Mouse (Mus musculus) hindbrain, embryonic 12.5 days (tissue): ENCODE data around the gene Wdr66. TPM values are rescaled to one million over a fixed set of nuclear protein-coding genes. Genes with fewer than 3 reads are reported as not detected.
A peak's percentile ranks its signal among the peaks of the same experiment; 100 is the strongest.

Experiments used
- ATAC-seq: fragments of 200-750 bp; cut with Nextera tagmentation; 2 replicates; pipeline ENCODE4 v1.8.0; 2017; ENCODE audit warnings: moderate TSS enrichment; ENCODE audit not compliant: low FRiP score
- H3K27ac ChIP-seq: fragments of 300-500 bp; sonication (generic); 2 replicates; pipeline ENCODE4 v1.5.1; 2016; ENCODE audit warnings: mild to moderate bottlenecking
- H3K27me3 ChIP-seq: fragments of 300-500 bp; sonication (generic); 2 replicates; pipeline ENCODE4 v1.6.1; 2016; ENCODE audit warnings: mild to moderate bottlenecking
- H3K36me3 ChIP-seq: fragments of 300-500 bp; sonication (generic); 2 replicates; pipeline ENCODE4 v1.6.1; 2016; ENCODE audit warnings: mild to moderate bottlenecking
- H3K4me1 ChIP-seq: fragments of 300-500 bp; sonication (generic); 2 replicates; pipeline ENCODE4 v1.6.1; 2016
- H3K4me2 ChIP-seq: fragments of 300-500 bp; sonication (generic); replicated peaks from 2 replicates; pipeline ENCODE4 v1.6.1; 2016; ENCODE audit warnings: mild to moderate bottlenecking
- H3K4me3 ChIP-seq: fragments of 300-500 bp; sonication (generic); 2 replicates; pipeline ENCODE4 v1.5.1; 2016; ENCODE audit warnings: mild to moderate bottlenecking
- H3K9ac ChIP-seq: fragments of 300-500 bp; sonication (generic); 2 replicates; pipeline ENCODE4 v1.6.1; 2016; ENCODE audit warnings: mild to moderate bottlenecking, moderate library complexity
- H3K9me3 ChIP-seq: fragments of 300-500 bp; sonication (generic); replicated peaks from 2 replicates; pipeline ENCODE4 v1.6.1; 2016; ENCODE audit warnings: mild to moderate bottlenecking
- WGBS: fragments of 180-500 bp; shearing (Covaris S2); methylation state at CpG from one replicate; pipeline ENCODE4 v1.1.7; 2016; 5-methylcytosine and 5-hydroxymethylcytosine counted together
- polyA plus RNA-seq: library from polyadenylated mRNA; unstranded; fragments of >200 nt; fragmentation: Nextera tagmentation; extraction: Ambion mirVana; gene quantifications from 2 replicates; pipeline ENCODE4 v1.2.1, GENCODE M21; 2016

Wdr66 gene
- polyA plus RNA-seq, 1 experiment from 2014 or later, result 3.7 TPM

- Histone ChIP-seq H3K9me3 (no peaks in the 10 kb centered on the region), H3K27ac (peak overlapping the region; percentile 100), H3K27me3 (no peaks in the 10 kb centered on the region), H3K4me1 (peaks cover 39% of the 10 kb centered on the region), H3K9ac (peak overlapping the region; percentile 99), H3K4me2 (peak overlapping the region; percentile 91), H3K36me3 (peaks cover 3% of the 10 kb centered on the region; the same call in 1 of the 2 replicates), H3K4me3 (peak overlapping the region; percentile 97)
- 59% methylated on average over 7 of the region's 7 CpGs for WGBS
- ATAC-seq, result no peak
These were observed 94.9 kb downstream of the Wdr66 start for GRCm38 (mm10) chr5:123346701-123347270.

DNA sequence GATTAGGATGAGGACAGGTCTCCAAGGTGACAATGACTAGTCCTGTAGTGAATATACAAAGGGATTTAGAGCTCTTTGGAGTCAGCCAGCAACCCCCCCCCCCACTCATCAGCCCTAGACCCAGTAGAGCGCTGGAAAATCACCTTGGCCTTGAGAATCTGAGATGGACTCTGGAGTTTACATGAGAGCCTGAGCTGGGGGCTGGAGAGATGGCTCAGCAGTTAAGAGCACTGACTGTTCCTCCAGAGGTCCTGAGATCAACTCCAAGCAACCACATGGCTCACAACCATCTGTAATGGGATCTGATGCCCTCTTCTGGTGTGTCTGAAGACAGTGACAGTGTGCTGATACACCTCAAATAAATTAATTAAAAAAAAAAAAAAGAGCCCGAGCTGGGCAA is 96.1 kb downstream of the Wdr66 start:
- 88% methylated on average over 2 of the region's 2 CpGs for WGBS
- H3K4me2 ChIP-seq, result no peak overlapping the region
- peaks cover 11% of the 10 kb centered on the region for H3K36me3 ChIP-seq
- no peak for ATAC-seq
- no peak overlapping the region for H3K9ac ChIP-seq
- H3K9me3 ChIP-seq, result no peaks in the 10 kb centered on the region
- H3K4me3 ChIP-seq, result no peak overlapping the region
- no peak overlapping the region for H3K27ac ChIP-seq
- H3K4me1 ChIP-seq, result peaks cover 42% of the 10 kb centered on the region
- H3K27me3 ChIP-seq, result no peaks in the 10 kb centered on the region

DNA sequence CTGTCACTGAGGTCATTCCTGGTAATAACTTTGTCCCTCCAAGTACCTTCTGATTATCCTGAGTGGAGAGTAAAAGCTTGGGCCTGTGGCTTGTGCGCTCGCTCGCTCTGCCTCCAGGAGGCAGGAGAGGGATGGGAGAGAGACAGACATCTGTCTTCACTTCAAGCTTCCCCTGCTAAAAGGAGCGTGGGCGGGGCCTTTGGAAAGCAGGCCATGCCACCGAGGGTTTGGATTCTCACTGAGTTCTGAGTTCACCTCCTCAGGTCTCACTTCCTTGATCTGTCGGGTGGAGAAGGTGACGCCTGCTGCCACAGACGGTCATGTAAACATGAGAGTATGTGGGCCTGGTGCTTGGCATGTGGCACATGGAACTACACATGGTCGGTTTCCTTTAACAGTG is 98.5 kb downstream of the Wdr66 start:
- Histone ChIP-seq H3K4me1 (peaks cover 37% of the 10 kb centered on the region), H3K4me3 (no peak overlapping the region), H3K4me2 (no peak overlapping the region), H3K9me3 (no peaks in the 10 kb centered on the region), H3K9ac (no peak overlapping the region), H3K36me3 (peaks cover 19% of the 10 kb centered on the region), H3K27me3 (no peaks in the 10 kb centered on the region), H3K27ac (no peak overlapping the region)
- ATAC-seq, result no peak
- WGBS, result 69% methylated on average over 10 of the region's 10 CpGs

- Histone ChIP-seq H3K36me3 (peaks cover 72% of the 10 kb centered on the region), H3K4me1 (0 out of 2 replicates have a peak, but pooled peaks cover 3% of the 10 kb centered on the region), H3K27me3 (no peaks in the 10 kb centered on the region), H3K9ac (no peak overlapping the region), H3K27ac (no peak overlapping the region), H3K4me2 (no peak overlapping the region), H3K4me3 (no peak overlapping the region), H3K9me3 (no peaks in the 10 kb centered on the region)
- ATAC-seq, result no peak
- 77% methylated on average over 11 of the region's 11 CpGs for WGBS
These were observed 104.0 kb downstream of the Wdr66 start for GRCm38 (mm10) chr5:123355918-123356317.

- H3K4me2 ChIP-seq, result no peak overlapping the region
- H3K4me3 ChIP-seq, result no peak overlapping the region
- H3K27me3 ChIP-seq, result no peaks in the 10 kb centered on the region
- 0 out of 2 replicates have a peak, but pooled peaks cover 3% of the 10 kb centered on the region for H3K4me1 ChIP-seq
- no peak for ATAC-seq
- H3K36me3 ChIP-seq, result peaks cover 81% of the 10 kb centered on the region
- H3K27ac ChIP-seq, result no peak overlapping the region
- 96% methylated on average over 4 of the region's 4 CpGs for WGBS
- H3K9ac ChIP-seq, result no peak overlapping the region
- no peaks in the 10 kb centered on the region for H3K9me3 ChIP-seq
These were observed 105.4 kb downstream of the Wdr66 start for GRCm38 (mm10) chr5:123357253-123357652.

DNA sequence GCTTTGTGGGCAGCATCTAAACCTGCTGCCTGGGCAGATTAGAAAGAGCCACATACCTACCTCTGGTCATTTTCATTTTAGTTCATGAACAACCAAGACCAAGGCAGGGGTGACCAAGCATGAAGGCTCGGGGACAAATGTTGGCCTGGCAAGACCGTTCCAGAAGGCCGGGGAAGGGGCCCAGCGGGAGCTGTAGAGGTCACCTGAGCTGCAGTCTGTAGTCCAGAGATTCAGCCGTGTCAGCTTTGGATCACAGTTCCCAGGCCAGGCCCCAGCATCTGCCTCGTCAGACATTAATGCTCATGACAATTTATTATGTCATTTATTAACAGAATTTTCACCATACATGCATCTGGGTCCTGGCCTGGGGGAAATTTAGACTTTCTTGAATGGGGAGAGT is 107.5 kb downstream of the Wdr66 start:
- ATAC-seq, result no peak
- no peak overlapping the region for H3K4me2 ChIP-seq
- H3K4me3 ChIP-seq, result no peak overlapping the region
- H3K9ac ChIP-seq, result no peak overlapping the region
- no peaks in the 10 kb centered on the region for H3K9me3 ChIP-seq
- H3K4me1 ChIP-seq, result no peaks in the 10 kb centered on the region
- peaks cover 96% of the 10 kb centered on the region for H3K36me3 ChIP-seq
- no peaks in the 10 kb centered on the region for H3K27me3 ChIP-seq
- H3K27ac ChIP-seq, result no peak overlapping the region
- WGBS, result 83% methylated on average over 6 of the region's 6 CpGs

DNA sequence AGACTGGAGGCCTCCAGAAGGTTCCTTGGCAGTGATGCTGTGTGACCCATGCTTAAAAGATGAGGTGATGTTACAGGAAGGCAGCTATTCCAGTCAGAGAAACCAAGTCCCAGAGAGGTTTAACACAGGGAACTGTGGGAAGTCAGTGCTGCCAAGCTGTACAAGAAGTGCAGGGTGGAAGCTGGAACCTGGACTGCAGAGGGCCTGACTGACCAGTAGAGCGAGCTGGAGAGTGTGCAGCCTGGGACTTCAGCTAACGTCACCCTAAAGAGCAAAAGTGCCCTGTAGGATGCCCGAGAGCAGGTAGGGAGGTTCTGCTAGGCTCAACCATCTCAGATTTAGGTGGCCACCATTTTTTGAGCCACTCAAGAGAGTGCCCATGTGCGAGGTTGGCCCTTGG is 111.0 kb downstream of the Wdr66 start:
- ATAC-seq, result no peak
- H3K4me1 ChIP-seq, result no peaks in the 10 kb centered on the region
- H3K4me2 ChIP-seq, result no peak overlapping the region
- H3K9me3 ChIP-seq, result no peaks in the 10 kb centered on the region
- peaks cover 88% of the 10 kb centered on the region for H3K36me3 ChIP-seq
- H3K9ac ChIP-seq, result no peak overlapping the region
- no peak overlapping the region for H3K4me3 ChIP-seq
- 86% methylated on average over 4 of the region's 4 CpGs for WGBS
- no peaks in the 10 kb centered on the region for H3K27me3 ChIP-seq
- H3K27ac ChIP-seq, result no peak overlapping the region

- H3K4me2 ChIP-seq, result no peak overlapping the region
- ATAC-seq, result no peak
- H3K27ac ChIP-seq, result no peak overlapping the region
- no peaks in the 10 kb centered on the region for H3K9me3 ChIP-seq
- H3K9ac ChIP-seq, result no peak overlapping the region
- H3K36me3 ChIP-seq, result peaks cover 81% of the 10 kb centered on the region
- H3K4me1 ChIP-seq, result no peaks in the 10 kb centered on the region
- 86% methylated on average over 11 of the region's 11 CpGs for WGBS
- H3K27me3 ChIP-seq, result no peaks in the 10 kb centered on the region
- H3K4me3 ChIP-seq, result no peak overlapping the region
These were observed 112.5 kb downstream of the Wdr66 start for GRCm38 (mm10) chr5:123364302-123364971.

DNA sequence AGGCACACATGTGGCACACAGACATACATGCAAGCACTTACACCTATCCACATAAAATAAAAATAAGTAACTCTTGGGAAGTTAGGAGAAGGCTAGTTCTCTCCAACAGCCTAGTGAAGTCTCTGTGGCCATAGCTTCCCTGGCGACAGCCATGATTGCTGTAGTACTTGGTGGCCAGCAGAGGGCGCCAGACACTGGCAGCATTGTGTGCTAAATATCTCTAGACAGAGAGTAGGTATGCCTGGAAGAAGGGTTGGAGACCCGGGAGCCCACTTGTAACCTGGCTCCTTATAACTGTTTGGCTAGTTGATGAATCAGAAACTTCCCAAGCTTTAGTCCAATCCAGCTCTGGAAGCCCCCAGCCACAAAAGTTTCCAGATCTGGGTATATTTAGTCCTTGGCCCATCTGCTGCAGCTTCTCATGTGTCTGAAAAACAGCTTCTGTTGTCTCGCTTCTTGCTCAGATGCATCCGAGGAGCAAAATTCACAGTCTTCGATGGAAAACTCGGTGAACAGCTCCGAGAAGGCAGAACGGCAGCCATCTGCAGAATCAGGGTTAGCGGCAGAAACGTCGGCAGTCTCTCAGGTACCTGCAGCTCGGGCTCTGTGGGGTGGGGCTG is 117.1 kb downstream of the Wdr66 start:
- no peak for ATAC-seq
- Histone ChIP-seq H3K27ac (no peak overlapping the region), H3K9me3 (no peaks in the 10 kb centered on the region), H3K27me3 (no peaks in the 10 kb centered on the region), H3K4me3 (no peak overlapping the region), H3K9ac (no peak overlapping the region), H3K4me1 (no peaks in the 10 kb centered on the region), H3K4me2 (no peak overlapping the region), H3K36me3 (peaks cover 80% of the 10 kb centered on the region)
- WGBS, result 81% methylated on average over 13 of the region's 13 CpGs

DNA sequence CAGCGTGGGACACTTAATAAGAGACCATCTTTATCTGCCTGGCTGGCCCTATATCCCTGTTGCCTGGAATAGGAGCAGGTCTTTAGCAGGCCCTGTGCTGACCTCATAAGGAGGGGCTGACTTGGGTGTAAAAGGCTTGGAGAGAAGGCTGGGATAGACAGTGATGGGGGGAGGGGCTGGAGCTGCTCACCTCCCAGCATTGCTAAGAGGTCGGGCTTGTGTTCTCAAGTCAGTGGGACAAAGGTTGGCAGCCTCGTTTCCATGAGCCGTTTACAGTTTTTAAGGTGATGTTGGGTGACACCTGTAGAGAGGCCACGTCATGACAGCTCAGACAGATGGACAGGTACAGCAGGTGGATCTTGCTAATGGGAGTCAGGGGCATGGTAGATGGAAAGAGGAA is 118.1 kb downstream of the Wdr66 start:
- H3K4me2 ChIP-seq, result no peak overlapping the region
- no peaks in the 10 kb centered on the region for H3K4me1 ChIP-seq
- H3K4me3 ChIP-seq, result no peak overlapping the region
- peaks cover 77% of the 10 kb centered on the region for H3K36me3 ChIP-seq
- ATAC-seq, result no peak
- no peak overlapping the region for H3K9ac ChIP-seq
- no peaks in the 10 kb centered on the region for H3K9me3 ChIP-seq
- WGBS, result 89% methylated on average over 5 of the region's 5 CpGs
- H3K27ac ChIP-seq, result no peak overlapping the region
- H3K27me3 ChIP-seq, result no peaks in the 10 kb centered on the region

GRCm38 (mm10) chr5:123375262-123375661 is 123.4 kb downstream of the Wdr66 start:
- no peaks in the 10 kb centered on the region for H3K27me3 ChIP-seq
- 91% methylated on average over 10 of the region's 10 CpGs for WGBS
- no peak for ATAC-seq
- no peak overlapping the region for H3K9ac ChIP-seq
- no peak overlapping the region for H3K4me3 ChIP-seq
- H3K4me2 ChIP-seq, result no peak overlapping the region
- 0 out of 2 replicates have a peak, but pooled peaks cover 4% of the 10 kb centered on the region for H3K4me1 ChIP-seq
- peaks cover 46% of the 10 kb centered on the region for H3K36me3 ChIP-seq
- no peak overlapping the region for H3K27ac ChIP-seq
- no peaks in the 10 kb centered on the region for H3K9me3 ChIP-seq

DNA sequence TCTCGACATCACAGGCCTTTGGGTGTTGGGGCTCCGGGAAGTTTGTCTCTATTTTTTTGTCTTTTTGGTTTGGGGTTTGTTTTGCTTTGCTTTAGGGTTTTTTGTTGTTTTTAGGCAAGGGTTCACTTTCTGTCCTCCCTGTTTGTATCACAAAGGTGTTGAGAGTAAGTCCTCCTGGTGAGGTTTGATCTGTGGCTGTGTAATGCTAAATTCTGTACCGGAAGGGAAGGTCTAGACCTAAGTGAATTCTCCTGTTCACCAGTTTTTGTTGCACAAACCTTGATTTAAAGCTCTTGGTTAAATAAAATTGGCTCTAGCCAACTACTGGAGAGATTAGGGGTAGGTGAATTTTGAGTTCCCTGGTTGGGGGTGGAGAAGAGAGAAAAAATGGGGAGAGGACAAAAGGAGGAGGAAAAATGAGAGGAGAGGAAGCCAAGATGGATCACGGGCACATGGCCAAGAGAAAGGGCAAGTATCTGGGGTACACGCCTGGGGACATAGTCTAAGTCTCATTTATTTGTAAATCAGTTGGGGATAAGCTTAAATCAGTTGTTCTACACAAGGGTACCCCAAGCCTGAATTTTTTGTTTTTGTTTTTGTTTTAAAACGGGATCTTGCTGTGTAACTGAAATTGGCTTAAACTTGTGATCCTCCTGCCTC is 124.0 kb downstream of the Wdr66 start:
- Histone ChIP-seq H3K4me1 (0 out of 2 replicates have a peak, but pooled peaks cover 4% of the 10 kb centered on the region), H3K4me3 (no peak overlapping the region), H3K27ac (no peak overlapping the region), H3K4me2 (no peak overlapping the region), H3K9me3 (no peaks in the 10 kb centered on the region), H3K9ac (no peak overlapping the region), H3K27me3 (no peaks in the 10 kb centered on the region), H3K36me3 (peaks cover 40% of the 10 kb centered on the region)
- no peak for ATAC-seq
- WGBS, result 93% methylated on average over 6 of the region's 6 CpGs
